In genomic region chr11:109470170-109470569, GRCm38 (mm10) we compare ENCODE assay signal across 16 mouse cellular contexts. TPM values are rescaled to one million over a fixed set of nuclear protein-coding genes. Genes with fewer than 3 reads are reported as not detected.
A peak's percentile ranks its signal among the peaks of the same experiment; 100 is the strongest.
DNase-seq lines count a peak whose midpoint lies in the region; ATAC-seq and TF ChIP-seq lines count a peak whose summit lies in the region.
"Had no signal": no experiment of that assay in that cellular context is flagged by ENCODE, and none has a peak within 500 bp of the region (broad histone marks: within the 10 kb centered on the region; RNA-seq: fewer than 3 reads in every experiment).

No protein-coding gene starts in this region.

- WGBS in liver, embryonic 13.5 days (ENCODE audit: insufficient replicate concordance) = 20% methylated on average over 9 of the region's 9 CpGs
- 72% methylated on average over 9 of the region's 9 CpGs for WGBS in midbrain, embryonic 14.5 days

- no peak overlapping the region for H3K4me3 ChIP-seq in layer of hippocampus, adult 2 months
- peak overlapping the region; percentile 13 to 98; a peak in 3 of 4 replicates for H3K4me3 ChIP-seq in MEL (ENCODE audit: control insufficient read depth in 1 of 2, insufficient read depth in 1 of 2, low read depth in 2 of 2, low read length in 2 of 2)
- peak overlapping the region; percentile 86 for H3K4me3 ChIP-seq in liver, embryonic 13.5 days (replicated peaks)
- H3K4me3 ChIP-seq in midbrain, embryonic 14.5 days (replicated peaks; ENCODE audit: low read depth, low read length) = no peak overlapping the region
- H3K4me3 ChIP-seq: limb, embryonic 15.5 days; midbrain, embryonic 12.5 days had no signal

- DNase-seq in layer of hippocampus, adult 2 months (ENCODE audit: low spot score in 2 of 2) = no peak
- DNase-seq in layer of hippocampus, postnatal 10 days (ENCODE audit: low spot score in 2 of 2) = no peak
- DNase-seq in MEL (ENCODE audit: low read depth, low spot score) (peak; percentile 77), MN1 (ENCODE audit: low spot score) (no peak)
- peak; percentile 28 for DNase-seq in liver, embryonic 13.5 days
- peak; percentile 55 to 56 for DNase-seq in spleen, postnatal 10 days (ENCODE audit: low spot score in 2 of 2)
- no peak for DNase-seq in left cerebral cortex, adult 18-20 months (ENCODE audit: low spot score in 2 of 2)
- DNase-seq in midbrain, embryonic 14.5 days = no peak
- DNase-seq: cerebellum, postnatal 36 days; kidney, adult 11 months; right cerebral cortex, postnatal 25 days had no signal

- TF ChIP-seq RAD21 in MEL (IDR thresholded peaks at IDR 0.05; ENCODE audit: low read depth, low read length) = no peak

- TF ChIP-seq EP300 in MEL (IDR thresholded peaks at IDR 0.05; ENCODE audit: low read depth in 1 of 2, low read length in 2 of 2) = peak in 1 of 2 experiments; percentile 14; a peak in 1 of 4 replicates

- H3K27me3 ChIP-seq in MEL (ENCODE audit: control insufficient read depth in 1 of 2, insufficient read depth in 2 of 2, low read length in 2 of 2) = no peaks in the 10 kb centered on the region
- no peaks in the 10 kb centered on the region for H3K27me3 ChIP-seq in liver, embryonic 13.5 days
- H3K27me3 ChIP-seq in midbrain, embryonic 14.5 days (ENCODE audit: control insufficient read depth, insufficient read depth, low read length) = peaks cover 15% of the 10 kb centered on the region

- H3K9ac ChIP-seq in MEL (ENCODE audit: control insufficient read depth, low read depth, low read length, poor library complexity, severe bottlenecking) = peak overlapping the region; percentile 23
- H3K9ac ChIP-seq in liver, embryonic 13.5 days = peak overlapping the region; percentile 98
- no peak overlapping the region for H3K9ac ChIP-seq in midbrain, embryonic 14.5 days (replicated peaks; ENCODE audit: low read length)
- H3K9ac ChIP-seq: limb, embryonic 15.5 days; midbrain, embryonic 12.5 days had no signal

- H3K4me1 ChIP-seq in MEL (ENCODE audit: control insufficient read depth in 1 of 2, insufficient read depth in 2 of 2, low read length in 2 of 2) = peaks cover 17 to 47% of the 10 kb centered on the region in 2 experiments
- H3K4me1 ChIP-seq in liver, embryonic 13.5 days (replicated peaks) = peaks cover 74% of the 10 kb centered on the region
- 0 out of 2 replicates have a peak, but pooled peaks cover 4% of the 10 kb centered on the region for H3K4me1 ChIP-seq in midbrain, embryonic 14.5 days (ENCODE audit: control insufficient read depth, insufficient read depth, low read length)

- peaks cover 0 to 37% of the 10 kb centered on the region in 2 experiments; a peak in 2 of 4 replicates for H3K36me3 ChIP-seq in MEL (ENCODE audit: control insufficient read depth in 1 of 2, insufficient read depth in 2 of 2, low read length in 2 of 2)
- H3K36me3 ChIP-seq in liver, embryonic 13.5 days = peaks cover 37% of the 10 kb centered on the region
- no peaks in the 10 kb centered on the region for H3K36me3 ChIP-seq in midbrain, embryonic 14.5 days (ENCODE audit: control insufficient read depth, insufficient read depth, low read length)
- H3K36me3 ChIP-seq: limb, embryonic 15.5 days; midbrain, embryonic 12.5 days had no signal

- ATAC-seq in liver, embryonic 13.5 days (ENCODE audit: low read depth) = no peak
- ATAC-seq in midbrain, embryonic 14.5 days (ENCODE audit: low FRiP score, low TSS enrichment) = no peak

- peak overlapping the region; percentile 96 for H3K4me2 ChIP-seq in liver, embryonic 13.5 days
- no peak overlapping the region for H3K4me2 ChIP-seq in midbrain, embryonic 14.5 days (ENCODE audit: low read length)
- H3K4me2 ChIP-seq: limb, embryonic 15.5 days; midbrain, embryonic 12.5 days had no signal

- no peaks in the 10 kb centered on the region for H3K9me3 ChIP-seq in MEL (replicated peaks; ENCODE audit: insufficient read depth, low read length)
- H3K9me3 ChIP-seq in liver, embryonic 13.5 days (replicated peaks) = no peaks in the 10 kb centered on the region
- H3K9me3 ChIP-seq in midbrain, embryonic 14.5 days (ENCODE audit: control insufficient read depth, low read length) = no peaks in the 10 kb centered on the region
- H3K9me3 ChIP-seq: limb, embryonic 15.5 days; midbrain, embryonic 12.5 days had no signal

- H3K79me2 ChIP-seq in MEL (ENCODE audit: control insufficient read depth, insufficient read depth, low read length, poor library complexity) = peaks cover 55% of the 10 kb centered on the region

- TF ChIP-seq CTCF in layer of hippocampus, adult 2 months (conservative IDR thresholded peaks at IDR 0.05) = no peak
- TF ChIP-seq CTCF in MEL (IDR thresholded peaks at IDR 0.05 in 2 of 3, conservative IDR thresholded peaks at IDR 0.05 in 1 of 3; ENCODE audit: control insufficient read depth in 1 of 3, insufficient read depth in 1 of 3, low read depth in 2 of 3, low read length in 3 of 3, poor library complexity in 1 of 3, severe bottlenecking in 1 of 3) = no peak

- H3K27ac ChIP-seq in layer of hippocampus, adult 2 months = 0 out of 2 replicates have a peak overlapping the region, but pooled peaks have one; percentile 23
- H3K27ac ChIP-seq in MEL (ENCODE audit: control insufficient read depth, low read depth, low read length) = peak overlapping the region; percentile 7; the same call in 1 of the 2 replicates
- peak overlapping the region; percentile 97 for H3K27ac ChIP-seq in liver, embryonic 13.5 days
- H3K27ac ChIP-seq in midbrain, embryonic 14.5 days (replicated peaks; ENCODE audit: low read depth, low read length) = no peak overlapping the region
- H3K27ac ChIP-seq: limb, embryonic 15.5 days; midbrain, embryonic 12.5 days had no signal

- no peak; a peak in 1 of 4 replicates for TF ChIP-seq POLR2A in MEL (IDR thresholded peaks at IDR 0.05; ENCODE audit: control insufficient read depth in 1 of 2, insufficient read depth in 1 of 2, low read depth in 1 of 2, low read length in 2 of 2, poor library complexity in 1 of 2)

TF ChIP-seq in MEL, 35 proteins besides CTCF, POLR2A, EP300 and RAD21 (continues in another document):
- TF ChIP-seq HCFC1 (IDR thresholded peaks at IDR 0.05; ENCODE audit: low read depth, low read length) = peak; percentile 38; the same call in 1 of the 2 replicates
- TF ChIP-seq GABPA (IDR thresholded peaks at IDR 0.05; ENCODE audit: low read depth, low read length) = no peak
- no peak for TF ChIP-seq ZKSCAN1 (IDR thresholded peaks at IDR 0.05; ENCODE audit: low read depth, low read length)
- TF ChIP-seq ZC3H11A (IDR thresholded peaks at IDR 0.05; ENCODE audit: low read depth, low read length) = peak; percentile 15; the same call in 1 of the 2 replicates
- TF ChIP-seq MAX (IDR thresholded peaks at IDR 0.05; ENCODE audit: low read length) = peak; percentile 58; the same call in 1 of the 2 replicates
- no peak for TF ChIP-seq RCOR1 (IDR thresholded peaks at IDR 0.05; ENCODE audit: low read depth, low read length)
- no peak; the same call in 1 of the 2 replicates for TF ChIP-seq NELFE (IDR thresholded peaks at IDR 0.05; ENCODE audit: low read depth, low read length)
- no peak for TF ChIP-seq MYB (IDR thresholded peaks at IDR 0.05; ENCODE audit: low read depth, low read length)
- TF ChIP-seq SIN3A (IDR thresholded peaks at IDR 0.05; ENCODE audit: low read length) = peak; percentile 75
- no peak for TF ChIP-seq ZNF384 (IDR thresholded peaks at IDR 0.05; ENCODE audit: low read depth, low read length)
- TF ChIP-seq KAT2A (conservative IDR thresholded peaks at IDR 0.05; ENCODE audit: low read depth, low read length) = no peak
- TF ChIP-seq USF2 (IDR thresholded peaks at IDR 0.05; ENCODE audit: borderline replicate concordance in 1 of 2, insufficient read depth in 1 of 2, low read depth in 1 of 2, low read length in 2 of 2) = no peak

RNA-seq across cellular contexts. Expression of gene Arsg, which starts 3.0 kb away (rescaled TPM):
- 10 to 100 TPM; 11.7 to 13.9 TPM for total RNA-seq in layer of hippocampus, adult 2 months (2021)
- 1 to 10 TPM; 6.6 to 9.1 TPM for total RNA-seq in layer of hippocampus, postnatal 10 days (2021)
- 3.7 and 3.9 TPM in 2 replicates for total RNA-seq in MEL (2012; rRNA removed)
- 1 to 10 TPM in 1 of 2 experiments, not detected in 1; 5.2 TPM for polyA plus RNA-seq in MEL (2012; ENCODE audit: insufficient read depth in 1 of 2, insufficient read length in 2 of 2, low read depth in 1 of 2, low replicate concordance in 2 of 2, missing spikeins in 1 of 2)
- 2.8 and 3.2 TPM in 2 replicates for polyA plus RNA-seq in liver, embryonic 13.5 days (2015; fragmentation: Nextera tagmentation; extraction: Ambion mirVana)
- total RNA-seq in left cerebral cortex, adult 18-20 months (2021) = 10 to 100 TPM; 12.0 to 14.7 TPM
- polyA plus RNA-seq in midbrain, embryonic 14.5 days (2014; fragmentation: Nextera tagmentation; extraction: Ambion mirVana) = 1.3 and 2.7 TPM in 2 replicates

RNA-seq across cellular contexts. Expression of gene Slc16a6, which starts 3.2 kb away (rescaled TPM):
- total RNA-seq in layer of hippocampus, adult 2 months (2021) = 1 to 10 TPM; 7.2 to 8.1 TPM
- total RNA-seq in layer of hippocampus, postnatal 10 days (2021) = 10 to 100 TPM; 11.4 to 14.9 TPM
- total RNA-seq in MEL (2012; rRNA removed) = 29.6 and 34.0 TPM in 2 replicates
- polyA plus RNA-seq in MEL (2012; ENCODE audit: insufficient read depth in 1 of 2, insufficient read length in 2 of 2, low read depth in 1 of 2, low replicate concordance in 2 of 2, missing spikeins in 1 of 2) = 10 to 100 TPM in 1 of 2 experiments, not detected in 1; 41.6 TPM
- 47.0 and 51.9 TPM in 2 replicates for polyA plus RNA-seq in liver, embryonic 13.5 days (2015; fragmentation: Nextera tagmentation; extraction: Ambion mirVana)
- 10 to 100 TPM in 1 of 2 experiments, 1 to 10 TPM in 1; 8.9 to 11.3 TPM for total RNA-seq in left cerebral cortex, adult 18-20 months (2021)
- 2.8 and 3.1 TPM in 2 replicates for polyA plus RNA-seq in midbrain, embryonic 14.5 days (2014; fragmentation: Nextera tagmentation; extraction: Ambion mirVana)

RNA-seq across cellular contexts. Expression of gene Amz2, which starts 44.4 kb away (rescaled TPM):
- total RNA-seq in layer of hippocampus, adult 2 months (2021) = 10 to 100 TPM; 54.7 to 64.7 TPM
- total RNA-seq in layer of hippocampus, postnatal 10 days (2021) = 100 to 1,000 TPM; 104 to 111 TPM
- 40.2 and 41.6 TPM in 2 replicates for total RNA-seq in MEL (2012; rRNA removed)
- 1,000 to 10,000 TPM in 1 of 2 experiments, 10 to 100 TPM in 1; 47.1 to 1,743 TPM for polyA plus RNA-seq in MEL (2012; ENCODE audit: insufficient read depth in 1 of 2, insufficient read length in 2 of 2, low read depth in 1 of 2, low replicate concordance in 2 of 2, missing spikeins in 1 of 2)
- polyA plus RNA-seq in liver, embryonic 13.5 days (2015; fragmentation: Nextera tagmentation; extraction: Ambion mirVana) = 14.6 and 18.4 TPM in 2 replicates
- 10 to 100 TPM; 49.2 to 56.1 TPM for total RNA-seq in left cerebral cortex, adult 18-20 months (2021)
- 63.6 and 78.7 TPM in 2 replicates for polyA plus RNA-seq in midbrain, embryonic 14.5 days (2014; fragmentation: Nextera tagmentation; extraction: Ambion mirVana)

RNA-seq across cellular contexts. Expression of gene 9930022D16Rik, which starts 56.5 kb away (rescaled TPM):
- total RNA-seq in layer of hippocampus, adult 2 months (2021) = not detected
- not detected for total RNA-seq in layer of hippocampus, postnatal 10 days (2021)
- total RNA-seq in MEL (2012; rRNA removed) = 0.04 and 0.10 TPM in 2 replicates
- not detected for polyA plus RNA-seq in MEL (2012; ENCODE audit: insufficient read depth in 1 of 2, insufficient read length in 2 of 2, low read depth in 1 of 2, low replicate concordance in 2 of 2, missing spikeins in 1 of 2)
- polyA plus RNA-seq in liver, embryonic 13.5 days (2015; fragmentation: Nextera tagmentation; extraction: Ambion mirVana) = not detected in 2 replicates
- total RNA-seq in left cerebral cortex, adult 18-20 months (2021) = not detected
- not detected in 2 replicates for polyA plus RNA-seq in midbrain, embryonic 14.5 days (2014; fragmentation: Nextera tagmentation; extraction: Ambion mirVana)
- total RNA-seq: heart, postnatal 25 days; layer of hippocampus, adult 8-10 months had no signal
- polyA plus RNA-seq: limb, embryonic 15.5 days; midbrain, embryonic 12.5 days; neural tube, embryonic 14.5 days had no signal

Comparison
In these comparisons a context has a peak if more than half of its experiments do, and no peak if none do; other contexts are left out.
1. DNase-seq: peak in MEL (single experiment), liver, embryonic 13.5 days (single experiment) and spleen, postnatal 10 days (2 of 2); none in layer of hippocampus, adult 2 months (0 of 2), layer of hippocampus, postnatal 10 days (0 of 2), left cerebral cortex, adult 18-20 months (0 of 2), midbrain, embryonic 14.5 days (single experiment) and MN1 (single experiment).
2. H3K4me3 ChIP-seq: peak in MEL (2 of 2) and liver, embryonic 13.5 days (single experiment); none in layer of hippocampus, adult 2 months (single experiment) and midbrain, embryonic 14.5 days (single experiment).